Mouse (Mus musculus) ES-E14 (cell line): Measurements from ENCODE around the gene Grid2.

Source experiments
- CHD2 ChIP-seq: IDR thresholded peaks from 2 replicates; pipeline ENCODE4 v1.6.1; 2014; ENCODE audit warnings: mild to moderate bottlenecking, low read depth, low read length, inconsistent platforms
- MAFK ChIP-seq: IDR thresholded peaks from 2 replicates; pipeline ENCODE4 v1.6.1; 2014; ENCODE audit warnings: mild to moderate bottlenecking, low read depth, low read length, inconsistent platforms; ENCODE audit not compliant: insufficient read depth
- ZC3H11A ChIP-seq: IDR thresholded peaks from 2 replicates; pipeline ENCODE4 v1.6.1; 2012; ENCODE audit warnings: low read depth, mild to moderate bottlenecking, inconsistent platforms, low read length, borderline replicate concordance

DNA sequence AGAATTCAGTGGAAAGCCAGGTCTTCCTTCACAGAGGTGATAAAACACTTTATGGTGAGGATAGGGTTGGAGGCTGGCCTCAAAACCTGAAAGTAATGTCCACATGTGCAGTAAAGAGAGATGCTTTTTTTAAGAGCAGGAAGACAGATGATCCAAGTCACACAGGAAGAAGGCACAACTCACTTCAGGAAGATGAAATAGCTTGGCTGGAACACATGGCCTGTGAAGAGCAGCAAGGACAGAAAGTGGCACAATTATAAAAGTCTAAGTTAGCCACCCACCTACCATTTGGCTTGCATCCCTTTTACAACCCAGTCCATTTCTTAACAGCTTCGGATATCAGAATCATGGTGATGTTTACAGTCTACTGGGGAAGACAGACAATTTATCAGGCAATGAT is 1423.1 kb downstream of the Grid2 start:
- TF ChIP-seq ZC3H11A (no peak), MAFK (no peak), CHD2 (no peak)
